Mouse (Mus musculus): ENCODE data around the gene Plekhg1.

DNA sequence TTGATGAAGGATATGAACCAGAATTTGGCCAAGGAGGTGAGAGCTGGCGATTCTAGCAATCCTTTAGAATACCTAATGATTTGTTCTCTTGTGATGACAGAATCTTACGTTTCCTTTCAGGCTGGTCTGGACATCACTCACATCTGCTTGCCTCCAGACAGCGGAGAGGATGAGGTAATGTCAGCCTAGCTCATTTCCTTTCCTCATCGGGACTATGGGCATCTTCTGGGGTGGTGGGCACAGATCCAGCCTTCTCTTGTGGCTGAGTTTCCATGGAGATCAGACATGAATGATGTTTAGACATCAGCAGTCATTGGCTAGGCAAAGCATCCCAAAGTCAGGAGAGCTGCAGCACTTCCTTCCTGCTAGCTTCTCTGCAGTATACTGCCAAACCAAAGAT lies 240.1 kb downstream of the Plekhg1 start:
- TF ChIP-seq CTCF (IDR thresholded peaks at IDR 0.05; ENCODE audit: low read depth) (no peak), EP300 (IDR thresholded peaks at IDR 0.05; ENCODE audit: low read depth) (no peak)

Measured in liver, embryonic 14.5 days (tissue).